Mouse (Mus musculus): ENCODE results near the gene Fam84b.

Gene Fam84b

DNA sequence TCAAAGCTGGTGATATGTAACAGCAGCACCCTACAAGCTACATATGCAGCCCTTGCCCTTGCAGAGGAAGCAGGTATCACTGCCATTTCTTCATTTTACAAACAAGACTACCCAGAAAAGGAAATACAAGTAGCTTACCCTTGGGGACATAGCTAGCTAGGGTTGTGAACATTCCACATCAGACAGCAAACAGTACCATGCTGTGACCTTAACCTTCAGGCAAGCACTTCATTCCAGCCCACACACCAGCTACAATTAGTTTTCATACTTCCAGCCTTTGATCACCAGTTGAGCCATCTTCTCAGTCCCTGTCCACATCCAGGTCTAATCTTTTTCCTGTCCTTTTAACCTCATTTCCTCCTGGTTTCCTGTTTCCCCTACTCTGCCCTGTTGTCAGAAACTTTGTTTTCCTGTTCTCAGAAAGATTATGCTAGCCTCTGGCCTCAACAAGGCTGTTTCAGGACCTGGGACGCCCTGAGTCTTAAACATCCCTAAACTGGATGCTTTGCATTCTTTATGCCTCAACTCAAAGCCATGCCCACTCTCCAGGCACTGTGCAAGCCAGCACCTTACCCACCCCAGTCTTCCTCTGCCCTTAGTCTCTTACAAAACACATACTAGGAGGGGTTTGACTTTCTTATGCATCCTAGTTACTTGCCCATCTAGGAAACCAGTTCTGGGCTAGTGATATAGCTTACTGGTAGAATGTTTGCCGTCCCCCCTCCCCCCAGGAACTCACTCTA lies 19.9 kb downstream of the Fam84b start:
- DNase-seq (ENCODE audit: low read depth, low spot score): no peak

DNA sequence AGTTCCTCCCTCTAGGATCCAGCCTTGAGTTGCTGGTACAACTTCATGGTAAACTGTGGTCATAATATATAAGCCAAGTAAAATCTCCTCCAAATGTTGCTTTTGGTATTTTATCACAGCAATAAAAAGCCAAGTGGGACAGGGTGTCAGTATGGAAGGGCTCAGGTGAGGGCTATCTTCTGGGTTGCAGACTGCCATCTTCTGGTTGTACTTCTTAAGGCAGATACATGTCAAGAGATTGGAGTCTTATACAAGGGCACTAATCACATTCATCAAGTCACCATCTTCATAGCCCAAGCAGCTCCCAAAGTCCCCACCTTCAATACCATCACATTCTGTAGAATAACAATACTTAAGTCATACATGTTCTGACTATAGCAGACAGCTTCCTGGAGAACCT lies 21.0 kb downstream of the Fam84b start:
- DNase-seq (ENCODE audit: low read depth, low spot score): no peak

DNA sequence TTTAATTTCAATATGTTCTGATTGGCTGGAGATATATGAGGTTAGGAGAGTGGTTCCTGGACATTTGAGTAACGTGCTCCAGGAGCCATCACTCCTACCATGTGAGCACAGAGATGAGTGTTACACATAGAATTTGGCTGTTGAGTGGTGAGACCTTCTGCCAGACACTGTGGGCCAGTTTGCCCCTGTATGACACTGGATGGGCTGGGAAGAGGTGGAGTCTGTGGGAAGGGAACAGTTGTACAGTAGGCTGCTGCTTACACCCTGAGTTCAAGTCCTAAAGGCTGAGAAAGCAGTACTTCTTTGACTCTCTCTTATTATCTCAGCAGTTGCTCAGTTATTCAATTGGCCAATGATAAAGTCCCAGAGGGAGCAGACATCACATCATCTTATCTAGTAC lies 27.4 kb downstream of the Fam84b start:
- no peak for DNase-seq (ENCODE audit: low read depth, low spot score)

DNA sequence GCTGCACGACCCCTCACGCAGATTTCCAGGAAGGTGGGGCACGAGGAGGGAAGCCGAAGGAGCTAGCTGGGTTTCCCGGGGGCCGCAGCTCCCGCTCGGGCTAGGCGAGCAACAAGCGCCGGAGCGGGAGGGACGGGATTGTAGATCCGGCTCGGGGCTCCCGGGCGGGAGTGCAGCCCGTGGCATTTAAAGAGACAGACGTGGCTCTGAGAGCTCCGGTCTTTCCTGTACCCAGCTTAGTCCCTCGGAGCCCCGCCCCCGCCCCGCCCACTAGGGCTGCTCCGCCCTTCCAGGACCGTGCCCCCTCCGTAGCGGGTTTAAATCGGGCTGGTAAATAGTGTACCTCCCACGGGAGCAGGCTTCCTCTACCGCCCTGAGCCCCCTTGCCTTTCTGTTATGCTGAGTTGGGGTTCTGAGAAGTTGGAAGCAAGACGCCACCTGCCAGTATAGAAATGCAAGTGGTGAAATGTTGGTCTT lies 28.8 kb downstream of the Fam84b start:
- DNase-seq (ENCODE audit: low read depth, low spot score): no peak

DNA sequence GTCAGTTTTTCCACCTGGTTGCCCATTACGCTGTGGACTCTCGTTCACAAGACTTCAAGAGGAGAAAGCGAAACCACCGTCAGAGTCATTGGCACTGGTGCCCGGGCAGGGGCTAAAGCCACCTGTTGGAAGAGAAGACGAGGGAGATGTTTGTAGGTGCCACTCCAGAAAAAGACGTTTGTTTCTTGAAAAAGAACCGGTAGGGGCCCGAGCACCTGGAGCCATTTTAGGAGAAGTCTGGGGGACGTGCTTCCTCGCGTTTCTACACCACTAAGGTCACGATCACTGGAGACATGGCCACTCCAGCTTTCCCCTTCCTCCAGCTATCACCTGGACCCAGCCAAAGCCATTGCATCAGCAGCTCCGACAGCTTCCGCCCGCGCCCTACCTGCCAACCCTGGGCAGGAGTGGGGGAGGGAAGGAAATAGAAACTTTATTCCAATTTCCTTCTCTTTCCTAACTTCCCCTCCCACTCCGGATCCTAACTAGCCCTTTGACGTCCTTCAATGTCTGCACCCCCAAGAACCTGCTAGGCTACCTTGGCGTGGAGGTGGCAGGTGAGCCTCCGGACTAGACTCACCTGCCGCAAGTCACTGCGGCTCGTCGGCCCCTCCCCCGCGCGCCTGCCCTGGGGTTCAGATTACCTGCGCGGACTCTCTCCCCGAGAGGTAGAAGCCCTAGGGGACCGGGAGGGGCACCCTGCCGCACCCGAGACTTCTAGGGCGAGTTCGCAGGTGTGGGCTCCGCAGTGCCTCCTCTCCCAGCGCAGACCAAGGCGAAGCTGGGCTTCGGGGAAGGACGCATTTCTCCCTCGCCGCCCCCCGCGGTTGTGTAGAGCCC lies 29.5 kb downstream of the Fam84b start:
- no peak for DNase-seq (ENCODE audit: low read depth, low spot score)

DNA sequence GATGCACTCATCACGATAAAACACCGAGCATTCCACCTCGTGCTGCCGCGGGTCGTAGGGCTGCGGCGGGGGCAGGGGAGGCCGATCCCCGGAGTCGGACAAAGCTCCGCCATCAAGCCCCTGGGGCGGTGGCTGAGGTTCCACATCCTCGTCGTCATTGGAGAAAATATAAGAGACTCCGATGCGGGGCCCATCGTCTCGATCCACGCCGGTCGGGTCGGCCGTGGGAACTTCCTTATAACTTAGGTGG lies 30.0 kb downstream of the Fam84b start:
- no peak for DNase-seq (ENCODE audit: low read depth, low spot score)

DNA sequence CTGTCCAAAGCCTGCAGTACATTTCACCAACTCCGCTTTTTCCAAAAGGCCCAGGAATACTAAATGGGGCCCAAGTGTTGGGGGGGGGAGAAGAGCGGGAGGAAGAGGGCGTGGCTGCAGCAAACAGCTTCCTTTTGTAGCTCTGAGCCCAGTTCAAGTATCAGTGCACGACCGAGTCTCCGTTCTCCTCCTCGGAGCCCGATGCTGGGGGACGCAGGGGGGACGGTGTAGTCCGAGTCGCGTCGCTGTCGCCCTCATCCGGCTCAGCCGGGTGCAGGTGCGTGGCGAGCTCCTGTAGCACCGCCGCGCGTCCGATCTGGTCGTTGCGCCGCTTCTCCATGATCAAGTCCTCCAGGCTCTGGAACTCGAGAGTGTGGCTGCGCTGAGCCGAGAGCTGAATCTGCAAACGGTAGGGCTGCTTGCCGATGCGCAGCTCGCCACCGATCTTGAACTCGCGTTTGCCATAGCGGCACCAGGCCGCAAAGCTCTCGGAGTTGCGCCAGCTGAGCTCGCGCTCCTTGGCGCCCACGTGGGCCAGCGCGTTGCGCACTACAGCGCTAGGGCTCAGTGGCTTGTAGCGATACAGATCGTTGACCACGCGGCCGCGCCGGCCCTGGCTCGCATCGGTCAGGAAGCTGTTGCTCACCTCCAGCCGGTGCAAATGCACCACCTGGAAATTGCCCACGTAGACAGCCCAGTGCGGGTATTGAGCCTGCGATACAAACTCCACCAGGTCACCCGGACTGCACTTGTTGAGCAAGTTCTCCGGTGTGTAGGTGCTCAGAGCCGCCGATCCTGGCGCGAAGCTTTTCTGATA lies 30.6 kb downstream of the Fam84b start:
- DNase-seq (ENCODE audit: low read depth, low spot score): no peak

DNA sequence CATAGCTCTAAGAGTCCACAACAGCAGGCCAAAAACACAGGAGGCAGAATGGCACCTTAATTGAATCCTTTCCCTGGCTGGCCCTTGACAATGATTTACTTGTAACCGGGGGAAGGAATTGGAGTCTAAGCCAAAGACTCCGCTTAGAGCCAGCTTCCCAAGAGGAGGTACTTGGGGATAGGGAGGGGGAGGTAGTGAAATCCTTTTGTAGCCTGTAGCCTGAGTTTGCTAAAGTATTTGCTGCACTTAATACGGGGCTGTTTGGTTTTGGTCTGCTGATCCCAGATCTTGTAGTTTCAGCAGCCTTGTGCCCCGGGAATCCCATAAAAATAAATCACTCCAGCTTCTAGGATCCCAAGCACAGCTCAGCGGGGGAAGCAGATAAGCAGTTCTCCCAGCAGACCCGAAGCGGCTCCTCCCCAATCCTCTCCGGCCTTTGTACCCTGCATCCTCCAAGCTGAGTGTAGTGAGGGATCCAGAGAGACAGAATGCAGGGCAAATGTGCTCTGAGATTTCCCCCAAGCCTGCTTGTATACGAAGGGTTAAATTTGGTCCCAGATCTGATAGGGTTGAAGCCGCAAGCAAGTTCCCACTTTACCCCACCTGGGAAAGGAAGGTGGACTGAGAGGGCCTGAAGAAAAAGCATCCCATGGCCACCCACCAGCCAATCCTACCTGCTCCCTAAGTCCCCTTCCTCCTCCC lies 31.3 kb downstream of the Fam84b start:
- no peak for DNase-seq (ENCODE audit: low read depth, low spot score)

DNA sequence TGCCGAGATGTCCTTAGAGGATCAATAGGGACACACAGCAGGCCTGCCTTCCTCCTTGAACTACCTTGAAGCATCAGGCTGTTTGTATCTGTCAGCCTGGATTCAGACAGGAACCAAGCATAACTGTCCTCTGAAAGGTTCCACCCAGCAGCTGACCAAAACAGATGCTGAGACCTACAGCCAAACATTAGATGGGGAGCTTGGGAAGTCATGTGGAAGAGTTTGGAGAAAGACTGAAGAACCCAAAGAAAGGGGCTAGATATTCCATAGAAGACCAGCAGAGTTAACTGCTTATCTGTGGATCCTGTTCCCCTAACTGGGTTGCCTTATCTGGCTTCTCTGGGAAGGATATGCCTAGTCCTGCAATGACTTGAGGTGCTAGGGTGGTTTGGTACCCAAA lies 35.1 kb downstream of the Fam84b start:
- no peak for DNase-seq (ENCODE audit: low read depth, low spot score)

DNA sequence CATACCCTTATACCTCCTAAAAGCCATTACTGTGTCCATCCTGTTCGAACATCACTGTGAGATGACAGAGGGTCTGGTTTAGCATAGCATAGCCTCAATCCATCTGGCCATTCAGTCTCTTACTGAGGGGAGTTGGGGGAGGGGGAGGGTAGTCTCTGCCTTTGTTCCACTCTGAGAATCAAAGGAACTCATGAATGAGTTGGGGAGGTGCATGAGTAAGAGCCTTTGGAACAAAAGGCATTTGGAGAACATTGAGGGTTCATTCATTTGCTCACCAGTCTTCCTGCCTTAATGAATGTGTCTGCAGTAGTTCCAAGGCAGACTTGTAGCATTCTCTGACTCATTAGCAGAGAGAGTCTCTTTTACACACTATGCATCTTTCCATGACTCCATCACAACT lies 37.1 kb downstream of the Fam84b start:
- DNase-seq (ENCODE audit: low read depth, low spot score): no peak

DNA sequence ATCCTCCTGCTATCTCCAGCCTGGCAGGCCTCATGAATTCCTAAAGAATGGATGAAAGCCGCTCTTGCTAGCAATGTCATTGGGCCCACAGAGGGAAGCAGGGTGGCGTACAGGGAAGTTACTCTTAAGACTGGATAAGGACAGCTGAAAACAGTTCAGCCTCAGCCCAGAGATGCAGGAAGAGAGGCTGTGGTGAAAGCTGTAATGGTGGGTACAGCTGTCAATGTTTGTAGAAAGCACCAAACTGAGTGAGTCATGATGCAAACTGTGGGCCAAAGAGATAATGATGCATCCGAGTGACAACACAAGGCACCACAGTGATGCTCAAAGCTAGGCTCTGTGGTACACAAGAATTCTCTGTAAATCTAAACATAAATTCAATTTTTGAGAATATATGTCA lies 39.0 kb downstream of the Fam84b start:
- DNase-seq (ENCODE audit: low read depth, low spot score): no peak

DNA sequence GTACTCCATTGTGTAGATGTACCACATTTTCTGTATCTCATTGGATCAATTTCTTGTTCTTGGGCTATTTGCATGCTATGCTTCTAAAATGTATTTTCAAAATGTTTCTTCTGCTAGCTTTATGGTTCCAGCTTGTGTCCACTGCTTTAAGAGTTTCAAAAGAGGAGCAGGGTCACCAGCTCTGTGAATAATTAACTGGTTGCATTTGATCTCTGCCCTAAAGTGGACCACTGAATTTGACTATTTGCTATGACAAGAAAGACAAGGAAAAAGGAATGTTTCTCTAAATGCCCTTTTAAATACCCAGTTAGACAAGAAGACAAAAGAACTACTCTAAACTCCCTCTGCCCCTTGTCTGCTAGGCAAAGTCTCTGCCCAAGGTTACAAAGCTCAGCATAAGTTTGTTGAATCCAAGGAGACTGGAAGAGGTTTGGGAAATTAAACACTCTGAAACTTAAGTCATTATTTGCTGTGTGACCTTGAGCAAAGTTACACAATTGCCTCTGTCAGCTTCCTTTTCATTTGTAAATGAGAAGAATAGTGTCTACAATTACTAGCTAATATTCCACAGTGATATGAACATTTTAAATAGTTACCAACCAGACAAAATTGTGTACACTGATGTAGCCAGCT lies 60.4 kb downstream of the Fam84b start:
- DNase-seq (ENCODE audit: low read depth, low spot score): no peak

DNA sequence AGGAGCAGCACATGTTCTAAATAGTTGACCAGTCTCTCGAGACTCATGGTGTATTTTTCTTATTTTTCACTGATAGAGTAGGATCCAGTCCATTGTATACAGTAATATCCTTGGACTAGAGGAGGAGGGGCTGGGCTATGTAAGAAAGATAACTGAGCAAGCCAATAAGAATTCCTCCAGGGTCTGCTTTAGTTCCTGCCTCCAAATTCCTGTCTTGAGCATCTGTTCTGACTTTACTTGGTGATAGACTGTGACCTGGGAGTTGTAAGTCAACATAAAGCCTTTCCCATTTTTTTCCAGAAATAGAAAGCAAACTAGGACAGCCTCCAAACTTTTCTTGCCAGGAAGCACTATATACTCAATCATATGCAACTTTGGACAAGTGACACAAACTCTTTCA lies 64.5 kb downstream of the Fam84b start:
- DNase-seq (ENCODE audit: low read depth, low spot score): no peak

DNA sequence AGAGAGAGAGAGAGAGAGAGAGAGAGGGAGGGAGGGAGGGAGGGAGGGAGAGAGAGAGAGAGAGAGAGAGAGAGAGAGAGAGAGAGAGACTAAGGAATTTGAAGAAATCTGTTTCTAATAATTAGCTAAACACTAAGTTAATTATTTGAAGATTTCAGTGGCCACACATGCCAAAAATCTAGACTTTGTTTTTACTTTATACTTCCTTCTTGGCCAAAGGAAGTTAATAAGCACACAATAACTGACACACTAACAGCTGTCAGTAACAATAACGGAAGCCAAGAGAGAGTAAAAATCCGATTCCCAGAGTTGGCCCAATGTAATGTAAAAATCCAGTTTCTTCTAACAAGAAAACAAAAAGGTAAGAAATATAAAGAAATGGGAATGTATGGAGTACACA lies 69.8 kb downstream of the Fam84b start:
- DNase-seq (ENCODE audit: low read depth, low spot score): no peak

DNA sequence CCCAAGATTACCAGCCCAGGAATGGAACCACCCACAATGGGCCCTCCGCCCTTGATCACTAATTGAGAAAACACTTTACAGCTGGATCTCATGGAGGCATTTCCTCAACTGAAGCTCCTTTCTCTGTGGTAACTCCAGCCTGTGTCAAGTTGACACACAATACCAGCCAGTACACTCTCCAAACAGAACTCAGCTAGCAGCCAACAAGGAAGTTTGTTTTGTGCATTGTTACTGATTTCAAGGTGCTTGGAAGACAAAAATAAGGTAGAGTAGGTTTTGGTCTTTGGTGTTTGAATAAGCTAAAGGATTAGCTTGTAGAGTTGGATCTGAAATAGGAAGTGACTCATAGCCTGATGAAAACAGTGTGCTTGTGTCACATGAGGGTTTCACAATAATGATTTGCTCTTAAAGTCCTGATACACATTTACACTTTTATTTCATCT lies 74.0 kb downstream of the Fam84b start:
- peak; percentile 69 for DNase-seq (ENCODE audit: low read depth, low spot score)

DNA sequence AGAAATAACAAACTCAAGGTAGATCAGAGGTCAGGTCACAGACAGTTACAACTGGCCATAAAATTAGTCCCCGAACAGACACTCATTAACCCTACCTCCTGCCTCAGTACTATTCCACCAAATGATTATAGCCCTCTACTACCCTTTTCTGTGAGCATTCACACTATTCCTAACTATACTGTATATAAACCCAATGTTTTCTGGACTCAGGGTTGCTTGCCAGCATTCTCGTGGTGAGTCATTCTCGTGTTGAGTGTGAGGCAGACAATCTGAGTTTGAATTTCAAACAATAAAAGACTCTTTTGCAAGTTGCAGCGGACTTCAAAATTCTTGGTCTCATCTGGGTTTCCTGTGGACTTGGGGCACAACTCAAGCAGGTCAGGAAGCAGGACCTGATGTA lies 74.5 kb downstream of the Fam84b start:
- peak; percentile 77 for DNase-seq (ENCODE audit: low read depth, low spot score)
